Mouse (Mus musculus): Measurements from ENCODE around the gene Commd2.

Gene Commd2

GRCm38 (mm10) chr3:57651231-57651864 is at the start of gene Commd2:
Gene Commd2, minus strand, starts transcription at chr3:57651715.
- ChIA-PET POLR2A (interaction anchor here in 3 of 4 experiments (0.7 to 1.6 kb wide), 10 partner anchors 11 to 181 kb away, joined by 3 to 7 read pairs (median 3); partner anchors contain the start of gene Wwtr1 (in 2 of the 3)), CTCF (interaction anchor here in 2 of 4 experiments (0.7 to 1.3 kb wide), 2 partner anchors 15 to 16 kb away, joined by 3 to 6 read pairs; no protein-coding TSS in a partner anchor)

GRCm38 (mm10) chr3:57696779-57697178 is 45.3 kb upstream of the Commd2 start:
- ChIA-PET POLR2A (no interaction called here), CTCF (no interaction called here)

GRCm38 (mm10) chr3:57696249-57696648 is 44.7 kb upstream of the Commd2 start:
- CTCF ChIA-PET, result no interaction called here
- POLR2A ChIA-PET, result no interaction called here

GRCm38 (mm10) chr3:57692719-57693118 is 41.2 kb upstream of the Commd2 start, which contains the start of gene Ankub1:
Gene Ankub1, minus strand, starts transcription at chr3:57692799.
- CTCF ChIA-PET, result no interaction called here

GRCm38 (mm10) chr3:57691772-57692171 is 40.3 kb upstream of the Commd2 start:
- POLR2A ChIA-PET, result no interaction called here
- CTCF ChIA-PET, result interaction anchor here in 2 of 4 experiments (1.1 to 1.2 kb wide), 2 partner anchors 25 kb away, joined by 3 to 4 read pairs; no protein-coding TSS in a partner anchor

More at GRCm38 (mm10) chr3:57692719-57693118, 41.2 kb upstream of the Commd2 start, which contains the start of gene Ankub1:
- POLR2A ChIA-PET, result no interaction called here

- ChIA-PET POLR2A (interaction anchor here in 1 of 4 experiments (0.8 kb wide), 1 partner anchor 103 kb away, joined by 3 read pairs; no protein-coding TSS in a partner anchor), CTCF (interaction anchor here in 3 of 4 experiments (0.8 to 2.7 kb wide), 3 partner anchors 10 to 11 kb away, joined by 5 to 11 read pairs (median 8); no protein-coding TSS in a partner anchor)
Observed at GRCm38 (mm10) chr3:57677786-57678185, 26.3 kb upstream of the Commd2 start.

GRCm38 (mm10) chr3:57674075-57674474 is 22.6 kb upstream of the Commd2 start:
- ChIA-PET CTCF (no interaction called here), POLR2A (interaction anchor here in 1 of 4 experiments (0.6 kb wide), 1 partner anchor 229 kb away, joined by 7 read pairs; no protein-coding TSS in a partner anchor)

GRCm38 (mm10) chr3:57673586-57673985 is 22.1 kb upstream of the Commd2 start:
- POLR2A ChIA-PET, result no interaction called here
- CTCF ChIA-PET, result no interaction called here

GRCm38 (mm10) chr3:57667054-57667723 is 15.7 kb upstream of the Commd2 start:
- ChIA-PET POLR2A (interaction anchor here in 3 of 4 experiments (0.6 to 1.2 kb wide), 5 partner anchors 8 to 169 kb away, joined by 3 to 7 read pairs (median 3); no protein-coding TSS in a partner anchor), CTCF (interaction anchor here (0.5 to 2.2 kb wide), 73 partner anchors 9 to 1718 kb away, joined by 3 to 17 read pairs (median 4); partner anchors contain the start of genes Commd2 (in 1 of the 4) and Wwtr1 (in 1 of the 4))

GRCm38 (mm10) chr3:57665880-57666279 is 14.4 kb upstream of the Commd2 start:
- POLR2A ChIA-PET, result interaction anchor here in 1 of 4 experiments (1.4 kb wide), 1 partner anchor 17 kb away, joined by 3 read pairs; no protein-coding TSS in a partner anchor

GRCm38 (mm10) chr3:57664682-57665081 is 13.2 kb upstream of the Commd2 start:
- POLR2A ChIA-PET, result interaction anchor here in 1 of 4 experiments (0.6 to 1.1 kb wide), 3 partner anchors 14 to 607 kb away, joined by 3 to 6 read pairs (median 5); no protein-coding TSS in a partner anchor
- CTCF ChIA-PET, result interaction anchor here in 1 of 4 experiments (0.9 kb wide), 1 partner anchor 151 kb away, joined by 5 read pairs; no protein-coding TSS in a partner anchor

More at GRCm38 (mm10) chr3:57665880-57666279, 14.4 kb upstream of the Commd2 start:
- CTCF ChIA-PET, result interaction anchor here (0.6 to 2.2 kb wide), 10 partner anchors 11 to 1055 kb away, joined by 3 to 14 read pairs (median 6); partner anchors contain the start of gene Wwtr1 (in 1 of the 4)

GRCm38 (mm10) chr3:57663731-57664130 is 12.2 kb upstream of the Commd2 start:
- ChIA-PET CTCF (no interaction called here), POLR2A (no interaction called here)

- POLR2A ChIA-PET, result interaction anchor here in 1 of 4 experiments (0.6 kb wide), 1 partner anchor 9 kb away, joined by 3 read pairs; no protein-coding TSS in a partner anchor
Observed at GRCm38 (mm10) chr3:57658608-57659007, 7.1 kb upstream of the Commd2 start.

GRCm38 (mm10) chr3:57653646-57654045 is 2.1 kb upstream of the Commd2 start:
- POLR2A ChIA-PET, result interaction anchor here in 1 of 4 experiments (1.1 kb wide), 1 partner anchor 18 kb away, joined by 3 read pairs; no protein-coding TSS in a partner anchor
- CTCF ChIA-PET, result no interaction called here

More at GRCm38 (mm10) chr3:57658608-57659007, 7.1 kb upstream of the Commd2 start:
- CTCF ChIA-PET, result interaction anchor here in 1 of 4 experiments (0.7 kb wide), 1 partner anchor 114 kb away, joined by 3 read pairs; no protein-coding TSS in a partner anchor

- ChIA-PET CTCF (no interaction called here), POLR2A (interaction anchor here in 1 of 4 experiments (1.6 kb wide), 1 partner anchor 77 kb away, joined by 4 read pairs; the partner anchor contains the start of gene Wwtr1)
Observed at GRCm38 (mm10) chr3:57652485-57652884, 970 bp upstream of the Commd2 start.

GRCm38 (mm10) chr3:57651865-57652259 is 347 bp upstream of the Commd2 start:
- POLR2A ChIA-PET, result interaction anchor here in 2 of 4 experiments (1.0 to 1.6 kb wide), 3 partner anchors 76 to 94 kb away, joined by 3 to 4 read pairs (median 4); partner anchors contain the start of gene Wwtr1 (in 2 of the 2)
- CTCF ChIA-PET, result interaction anchor here in 1 of 4 experiments (1.3 kb wide), 1 partner anchor 15 kb away, joined by 6 read pairs; no protein-coding TSS in a partner anchor

- ChIA-PET POLR2A (interaction anchor here in 3 of 4 experiments (0.6 to 1.9 kb wide), 4 partner anchors 67 to 172 kb away, joined by 3 to 9 read pairs (median 6); partner anchors contain the start of gene Wwtr1 (in 3 of the 3)), CTCF (interaction anchor here in 1 of 4 experiments (1.5 kb wide), 1 partner anchor 24 kb away, joined by 6 read pairs; no protein-coding TSS in a partner anchor)
Observed at GRCm38 (mm10) chr3:57643191-57643590, 8.3 kb downstream of the Commd2 start.

- ChIA-PET POLR2A (no interaction called here), CTCF (interaction anchor here in 1 of 4 experiments (1.9 kb wide), 1 partner anchor 12 kb away, joined by 5 read pairs; no protein-coding TSS in a partner anchor)
Observed at GRCm38 (mm10) chr3:57637596-57637995, 13.9 kb downstream of the Commd2 start.
